Mouse (Mus musculus): ENCODE results near the gene Snap23. TPM values are rescaled to one million over a fixed set of nuclear protein-coding genes. Genes with fewer than 3 reads are reported as not detected.

Gene Snap23
- total and polyA plus RNA-seq, 2 experiments from 2014 or later = 11.3 to 19.7 TPM

DNA sequence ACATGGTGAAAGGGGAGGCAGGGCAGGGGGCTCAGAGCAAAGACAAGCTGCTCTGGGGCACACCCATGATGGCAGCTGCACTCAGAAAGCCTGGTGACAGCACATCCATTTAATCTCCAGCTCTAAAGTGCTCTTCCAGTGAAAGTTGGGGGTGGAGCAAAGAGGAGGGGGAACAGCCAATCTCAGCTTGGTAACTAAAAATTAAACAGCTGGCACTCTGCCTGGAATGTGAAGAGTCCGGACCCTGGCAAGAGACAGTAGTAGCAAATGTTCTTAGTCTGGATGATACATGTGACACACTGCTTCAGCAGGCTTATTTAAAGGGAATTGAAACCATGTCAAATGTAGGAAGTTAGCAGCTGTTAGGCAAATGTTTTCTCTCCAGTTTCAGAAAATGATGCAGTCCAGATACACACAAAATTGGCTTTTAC is 27.7 kb upstream of the Snap23 start:
- H3K9me3 ChIP-seq (ENCODE audit: low read length) = no peaks in the 10 kb centered on the region
- 28% methylated on average over 1 of the region's 1 CpGs for WGBS
- H3K4me2 ChIP-seq (ENCODE audit: low read depth, low read length, poor library complexity, severe bottlenecking) = no peak overlapping the region
- no peak for ATAC-seq (ENCODE audit: low FRiP score)
- no peak overlapping the region for H3K27ac ChIP-seq (ENCODE audit: low read depth, low read length)
- H3K27me3 ChIP-seq (ENCODE audit: insufficient read depth, low read length) = no peaks in the 10 kb centered on the region
- peak; percentile 94 for DNase-seq (ENCODE audit: low spot score)
- H3K4me3 ChIP-seq (ENCODE audit: low read depth, low read length) = no peak overlapping the region
- H3K36me3 ChIP-seq (ENCODE audit: insufficient read depth, low read length) = peaks cover 8% of the 10 kb centered on the region; the same call in 1 of the 2 replicates
- no peak for TF ChIP-seq CTCF (IDR thresholded peaks at IDR 0.05)
- no peaks in the 10 kb centered on the region for H3K4me1 ChIP-seq (ENCODE audit: insufficient read depth, low read length)
- no peak overlapping the region for H3K9ac ChIP-seq (replicated peaks; ENCODE audit: low read length, poor library complexity, severe bottlenecking)

DNA sequence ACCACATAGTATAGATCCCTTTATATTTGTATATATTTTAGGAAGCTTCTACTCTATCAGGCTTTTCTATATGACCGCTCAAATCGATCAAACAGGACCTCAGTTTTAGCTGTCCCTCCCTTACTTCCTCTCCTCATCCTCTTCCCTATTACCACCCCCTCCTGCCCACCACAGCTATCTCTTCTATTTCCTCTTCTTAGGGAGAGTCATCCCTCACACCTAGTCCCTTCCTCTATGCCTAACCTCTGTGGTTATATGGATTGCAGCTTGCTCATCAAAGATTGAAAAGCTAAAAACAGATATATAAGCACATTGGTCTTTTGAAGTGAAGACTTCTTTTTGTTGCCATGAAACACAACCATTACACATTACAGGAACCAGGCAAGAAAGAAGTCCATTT is 22.7 kb upstream of the Snap23 start:
- Histone ChIP-seq H3K9ac (replicated peaks; ENCODE audit: low read length, poor library complexity, severe bottlenecking) (no peak overlapping the region), H3K4me2 (ENCODE audit: low read depth, low read length, poor library complexity, severe bottlenecking) (no peak overlapping the region), H3K27me3 (ENCODE audit: insufficient read depth, low read length) (no peaks in the 10 kb centered on the region), H3K4me3 (ENCODE audit: low read depth, low read length) (no peak overlapping the region), H3K27ac (ENCODE audit: low read depth, low read length) (no peak overlapping the region), H3K36me3 (ENCODE audit: insufficient read depth, low read length) (peaks cover 10% of the 10 kb centered on the region), H3K9me3 (ENCODE audit: low read length) (no peaks in the 10 kb centered on the region), H3K4me1 (ENCODE audit: insufficient read depth, low read length) (no peaks in the 10 kb centered on the region)
- 94% methylated on average over 2 of the region's 2 CpGs for WGBS
- ATAC-seq (ENCODE audit: low FRiP score) (no peak), DNase-seq (ENCODE audit: low spot score) (no peak)
- TF ChIP-seq CTCF (IDR thresholded peaks at IDR 0.05) = no peak

DNA sequence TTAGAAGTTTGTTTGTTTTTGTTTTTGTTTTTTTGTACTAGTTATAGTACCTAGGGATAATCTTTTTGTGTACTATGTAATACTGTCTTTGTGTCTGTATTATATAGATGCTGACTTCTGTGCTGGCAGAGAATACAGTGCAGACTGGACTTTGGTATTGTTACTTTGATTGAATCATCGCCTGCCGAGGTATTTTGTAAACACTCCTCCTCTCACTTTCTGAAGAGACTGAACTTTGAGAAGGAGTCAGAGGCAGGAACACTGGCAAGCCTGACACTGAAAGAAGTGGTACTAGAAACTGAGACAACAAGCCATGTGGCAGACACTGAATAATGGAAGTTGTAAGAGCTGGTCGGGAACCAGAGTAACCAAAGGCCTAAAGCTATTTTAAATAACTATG is 10.6 kb upstream of the Snap23 start:
- 82% methylated on average over 3 of the region's 3 CpGs for WGBS
- H3K36me3 ChIP-seq (ENCODE audit: insufficient read depth, low read length) = peaks cover 11% of the 10 kb centered on the region
- no peaks in the 10 kb centered on the region for H3K27me3 ChIP-seq (ENCODE audit: insufficient read depth, low read length)
- H3K27ac ChIP-seq (ENCODE audit: low read depth, low read length) = no peak overlapping the region
- H3K4me3 ChIP-seq (ENCODE audit: low read depth, low read length) = no peak overlapping the region
- no peak for DNase-seq (ENCODE audit: low spot score)
- H3K9ac ChIP-seq (replicated peaks; ENCODE audit: low read length, poor library complexity, severe bottlenecking) = no peak overlapping the region
- H3K4me2 ChIP-seq (ENCODE audit: low read depth, low read length, poor library complexity, severe bottlenecking) = no peak overlapping the region
- no peak for TF ChIP-seq CTCF (IDR thresholded peaks at IDR 0.05)
- ATAC-seq (ENCODE audit: low FRiP score) = no peak
- H3K9me3 ChIP-seq (ENCODE audit: low read length) = no peaks in the 10 kb centered on the region
- no peaks in the 10 kb centered on the region for H3K4me1 ChIP-seq (ENCODE audit: insufficient read depth, low read length)

DNA sequence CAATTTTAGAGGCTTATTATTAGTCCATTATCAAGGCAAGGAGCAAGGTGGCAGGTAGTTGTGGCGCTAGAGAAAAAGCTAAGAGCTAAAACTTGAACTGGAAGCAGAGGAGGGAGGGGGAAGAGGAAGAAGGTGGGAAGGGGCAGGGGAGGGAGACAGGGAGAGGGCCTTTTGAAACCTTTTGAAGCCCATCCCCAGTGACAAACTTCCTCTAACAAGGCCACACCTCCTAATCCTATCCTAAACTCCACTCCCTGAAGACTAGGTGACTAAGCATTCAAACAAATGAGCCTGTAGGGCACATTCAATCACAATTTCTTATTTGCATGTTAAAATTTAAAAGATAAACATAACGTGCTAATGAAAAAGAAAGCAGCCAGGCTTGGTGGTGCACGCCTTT is 8.7 kb upstream of the Snap23 start:
- TF ChIP-seq CTCF (IDR thresholded peaks at IDR 0.05) = no peak
- no peak overlapping the region for H3K4me2 ChIP-seq (ENCODE audit: low read depth, low read length, poor library complexity, severe bottlenecking)

DNA sequence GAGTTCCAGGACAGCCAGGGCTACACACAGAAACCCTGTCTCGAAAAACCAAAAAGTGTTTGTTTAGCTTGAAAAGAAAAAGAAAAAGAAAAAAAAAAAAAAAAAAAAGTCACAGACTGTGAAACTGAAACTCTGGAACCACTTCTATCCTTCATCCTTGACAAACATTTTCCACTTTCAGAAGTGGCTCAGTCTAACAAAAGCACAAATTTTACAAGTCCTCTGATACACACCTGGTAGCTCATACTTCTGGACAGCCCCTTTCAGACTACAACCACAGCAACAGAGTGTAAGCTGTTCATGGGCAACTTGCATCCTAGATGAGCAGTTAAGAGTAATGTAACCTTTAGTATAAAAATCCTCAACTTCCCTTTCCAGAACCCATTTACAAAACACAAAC is 5.9 kb upstream of the Snap23 start:
- Histone ChIP-seq H3K4me3 (ENCODE audit: low read depth, low read length) (no peak overlapping the region), H3K9ac (replicated peaks; ENCODE audit: low read length, poor library complexity, severe bottlenecking) (no peak overlapping the region), H3K27ac (ENCODE audit: low read depth, low read length) (no peak overlapping the region), H3K4me2 (ENCODE audit: low read depth, low read length, poor library complexity, severe bottlenecking) (no peak overlapping the region), H3K36me3 (ENCODE audit: insufficient read depth, low read length) (no peaks in the 10 kb centered on the region), H3K27me3 (ENCODE audit: insufficient read depth, low read length) (no peaks in the 10 kb centered on the region), H3K4me1 (ENCODE audit: insufficient read depth, low read length) (no peaks in the 10 kb centered on the region; the same call in 1 of the 2 replicates), H3K9me3 (ENCODE audit: low read length) (no peaks in the 10 kb centered on the region)
- ATAC-seq (ENCODE audit: low FRiP score) = no peak
- TF ChIP-seq CTCF (IDR thresholded peaks at IDR 0.05) = no peak
- no peak for DNase-seq (ENCODE audit: low spot score)
- 91% methylated on average over 1 of the region's 1 CpGs for WGBS

More for the DNA sequence above, 8.7 kb upstream of the Snap23 start:
- 91% methylated on average over 3 of the region's 3 CpGs for WGBS
- Histone ChIP-seq H3K4me3 (ENCODE audit: low read depth, low read length) (no peak overlapping the region), H3K9me3 (ENCODE audit: low read length) (no peaks in the 10 kb centered on the region), H3K9ac (replicated peaks; ENCODE audit: low read length, poor library complexity, severe bottlenecking) (no peak overlapping the region), H3K4me1 (ENCODE audit: insufficient read depth, low read length) (no peaks in the 10 kb centered on the region; the same call in 1 of the 2 replicates), H3K27ac (ENCODE audit: low read depth, low read length) (no peak overlapping the region), H3K27me3 (ENCODE audit: insufficient read depth, low read length) (no peaks in the 10 kb centered on the region), H3K36me3 (ENCODE audit: insufficient read depth, low read length) (no peaks in the 10 kb centered on the region)
- DNase-seq (ENCODE audit: low spot score) = no peak
- no peak for ATAC-seq (ENCODE audit: low FRiP score)

DNA sequence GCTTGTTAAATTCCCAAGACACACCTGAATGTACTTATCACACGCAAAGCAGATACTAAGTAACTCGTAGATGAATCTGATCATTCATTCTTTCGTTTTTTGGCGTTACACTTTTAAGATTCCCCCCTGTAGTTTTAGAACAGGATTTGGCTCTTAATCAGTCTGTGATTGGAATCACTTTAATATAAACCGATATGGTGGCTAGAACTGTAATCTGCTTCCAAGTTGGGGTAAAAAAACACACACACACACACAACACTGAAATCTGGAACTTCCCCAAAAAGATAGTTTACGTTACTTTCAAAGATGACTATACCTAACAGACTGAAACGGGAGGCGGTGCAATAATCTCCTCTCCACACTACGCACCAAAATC is 4.6 kb upstream of the Snap23 start:
- 24% methylated on average over 9 of the region's 9 CpGs for WGBS
- ATAC-seq (ENCODE audit: low FRiP score) (no peak), DNase-seq (ENCODE audit: low spot score) (no peak)
- H3K4me1 ChIP-seq (ENCODE audit: insufficient read depth, low read length) = no peaks in the 10 kb centered on the region; the same call in 1 of the 2 replicates
- H3K4me2 ChIP-seq (ENCODE audit: low read depth, low read length, poor library complexity, severe bottlenecking) = peak overlapping the region; percentile 53
- H3K27ac ChIP-seq (ENCODE audit: low read depth, low read length) = 0 out of 2 replicates have a peak overlapping the region, but pooled peaks have one; percentile 73
- no peaks in the 10 kb centered on the region for H3K27me3 ChIP-seq (ENCODE audit: insufficient read depth, low read length)
- peak overlapping the region; percentile 94 for H3K9ac ChIP-seq (replicated peaks; ENCODE audit: low read length, poor library complexity, severe bottlenecking)
- no peak for TF ChIP-seq CTCF (IDR thresholded peaks at IDR 0.05)
- H3K36me3 ChIP-seq (ENCODE audit: insufficient read depth, low read length) = no peaks in the 10 kb centered on the region
- H3K9me3 ChIP-seq (ENCODE audit: low read length) = no peaks in the 10 kb centered on the region
- peak overlapping the region; percentile 96 for H3K4me3 ChIP-seq (ENCODE audit: low read depth, low read length)

Measured in midbrain, postnatal 0 days (tissue).